Mouse (Mus musculus): ENCODE data around the gene Hs3st4.

The Hs3st4 gene

DNA sequence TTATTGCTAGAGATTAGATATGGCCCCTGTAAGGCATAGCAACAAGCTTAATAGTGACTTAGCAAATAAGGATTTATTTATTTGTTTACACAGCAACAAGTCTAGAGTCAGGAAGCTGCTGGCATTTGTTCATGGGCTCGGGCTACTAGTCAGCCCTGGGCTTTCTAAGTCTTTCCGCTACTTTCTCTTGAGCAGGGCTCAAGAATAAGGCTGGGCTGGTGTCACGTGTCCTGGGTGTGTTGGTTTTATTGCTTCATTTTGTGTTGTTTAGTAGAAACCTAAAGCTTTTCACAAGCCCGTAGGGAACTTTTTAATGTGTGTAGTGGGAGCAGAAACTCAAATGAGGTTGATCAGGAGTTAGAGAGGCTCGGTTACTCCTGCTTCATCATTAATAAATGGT, 153.5 kb downstream of the Hs3st4 start:
- no peak for DNase-seq (ENCODE audit: low read depth, low spot score)

DNA sequence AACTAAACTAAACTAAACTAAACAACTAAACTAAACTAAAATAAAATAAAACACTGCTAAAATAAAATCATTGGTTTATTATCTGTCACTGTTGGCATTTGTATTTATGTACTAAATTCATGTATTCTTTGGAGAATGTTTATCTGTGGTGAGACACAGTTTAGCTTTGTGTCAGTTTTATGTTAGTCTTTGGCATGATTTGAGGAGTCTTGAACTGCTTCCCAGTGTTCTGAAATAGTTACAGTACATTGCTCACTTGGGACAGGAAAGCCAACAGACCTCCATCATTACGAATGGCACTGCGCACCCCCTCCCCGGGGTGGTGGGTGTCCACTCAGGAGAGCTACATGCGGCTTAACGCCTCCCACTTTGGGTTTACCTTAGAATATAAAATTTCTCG, 158.6 kb downstream of the Hs3st4 start:
- no peak for DNase-seq (ENCODE audit: low read depth, low spot score)

DNA sequence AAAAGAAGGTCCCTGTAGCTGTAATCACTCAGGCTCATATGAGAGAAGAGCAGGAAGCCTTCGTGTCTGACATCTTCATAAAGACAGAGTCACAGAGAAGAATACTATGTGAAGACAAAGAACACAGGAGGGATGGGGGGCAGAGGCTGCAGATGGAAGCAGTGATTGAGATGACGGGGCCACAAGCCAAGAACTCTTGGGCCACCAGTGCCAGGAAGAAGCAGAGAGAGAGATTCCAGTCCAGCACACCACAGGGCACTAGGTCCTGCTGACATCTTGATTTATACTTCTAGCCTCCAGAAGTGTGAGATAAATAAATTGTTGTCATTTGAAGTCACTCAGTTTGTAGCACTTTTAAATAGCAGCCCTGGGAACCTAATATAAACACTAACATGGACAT, 168.2 kb downstream of the Hs3st4 start:
- DNase-seq (ENCODE audit: low read depth, low spot score), result no peak

DNA sequence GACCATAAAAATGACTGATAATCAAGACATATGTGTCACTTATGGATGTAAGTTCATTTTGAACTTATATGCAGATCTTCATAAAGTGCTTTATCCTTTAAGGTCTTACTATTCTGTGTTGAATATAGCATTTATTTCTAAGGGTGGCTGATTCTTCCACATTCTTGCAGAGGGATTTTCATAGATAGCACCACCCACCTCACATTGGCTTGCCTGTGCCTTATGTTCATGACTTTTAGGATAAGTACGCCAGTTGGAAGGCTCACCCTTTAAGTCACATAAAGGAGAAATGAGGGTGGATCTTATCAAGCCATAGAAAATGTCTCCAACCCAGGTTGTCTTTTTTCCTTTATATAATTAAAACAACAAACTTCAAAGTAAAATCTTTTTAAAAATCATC, 180.6 kb downstream of the Hs3st4 start:
- no peak for DNase-seq (ENCODE audit: low read depth, low spot score)

DNA sequence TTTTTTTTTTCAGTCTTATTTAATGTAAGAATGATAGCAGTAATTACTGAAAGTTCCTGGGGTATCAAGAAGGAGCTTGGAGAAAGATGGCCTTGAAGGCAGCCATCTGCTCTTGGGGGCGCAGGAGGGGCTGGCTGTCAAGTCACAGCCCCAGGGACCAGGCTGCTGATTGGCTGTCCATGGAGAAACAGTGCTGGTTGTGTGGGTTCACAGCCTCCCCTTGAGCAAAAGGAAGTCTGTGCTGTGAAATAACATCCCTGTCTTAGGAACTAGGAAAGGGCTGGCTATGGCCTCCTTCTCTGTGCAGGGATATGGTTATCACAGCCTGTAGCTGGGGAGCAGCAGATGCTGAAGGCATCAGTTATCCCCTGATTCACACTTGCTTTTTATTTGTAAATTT, 183.6 kb downstream of the Hs3st4 start:
- no peak for DNase-seq (ENCODE audit: low read depth, low spot score)

DNA sequence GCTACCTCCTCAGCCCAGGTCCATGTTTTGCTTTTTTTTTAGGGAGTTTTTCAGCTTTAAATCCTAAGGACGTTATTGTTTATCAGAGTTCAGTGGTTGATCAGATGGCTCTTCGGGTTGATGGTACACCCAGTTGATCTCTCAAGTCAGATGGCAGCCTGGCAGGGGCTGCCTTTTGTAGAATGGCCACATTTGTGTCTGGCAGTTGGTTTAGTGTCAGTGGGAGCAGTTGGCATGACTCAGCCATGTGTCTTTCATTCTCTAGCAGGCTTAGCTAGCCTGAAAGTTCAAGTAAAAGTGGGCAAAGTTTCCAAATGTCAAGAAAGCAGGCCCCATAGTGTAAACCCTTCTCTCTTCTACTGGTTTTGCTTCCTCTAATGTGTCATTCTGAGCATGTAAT, 186.1 kb downstream of the Hs3st4 start:
- DNase-seq (ENCODE audit: low read depth, low spot score), result no peak

DNA sequence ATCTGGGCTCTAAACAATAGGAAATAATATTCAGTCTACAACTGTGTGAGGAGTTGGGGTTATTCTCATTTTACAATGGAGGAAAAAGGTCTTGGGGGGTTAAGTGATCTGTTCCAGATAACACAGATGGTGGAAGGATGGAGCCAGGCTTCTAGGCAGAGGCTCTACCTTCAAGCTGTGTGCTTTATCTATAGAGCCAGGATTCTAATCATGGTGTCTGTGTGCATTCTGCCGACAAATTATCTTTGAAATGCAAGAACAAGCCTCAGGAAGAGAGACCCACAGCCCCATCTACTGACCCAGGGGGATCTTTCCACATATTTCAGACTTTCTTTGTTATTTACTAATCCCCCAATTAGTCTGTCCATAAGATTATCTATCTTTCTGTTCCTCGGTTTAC, 187.3 kb downstream of the Hs3st4 start:
- DNase-seq (ENCODE audit: low read depth, low spot score), result no peak

DNA sequence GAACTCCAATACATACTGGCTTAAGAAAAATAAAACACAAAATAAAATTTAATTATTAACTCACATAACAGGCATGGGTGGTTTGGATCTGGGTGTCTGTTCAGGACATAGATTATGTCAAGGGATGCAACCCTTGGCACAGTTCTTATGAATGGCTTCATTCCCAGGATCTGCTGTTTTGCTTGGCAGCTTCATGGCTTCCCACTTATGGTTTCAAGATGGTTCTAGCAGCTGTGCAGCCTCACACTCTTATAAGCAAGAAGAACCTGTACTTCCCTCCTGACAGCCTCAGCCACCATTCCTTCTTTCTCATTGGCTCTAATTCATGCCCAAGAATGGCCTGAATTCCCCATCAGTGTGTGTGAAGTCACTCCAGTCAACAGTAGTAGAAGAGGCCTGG, 189.3 kb downstream of the Hs3st4 start:
- no peak for DNase-seq (ENCODE audit: low read depth, low spot score)

DNA sequence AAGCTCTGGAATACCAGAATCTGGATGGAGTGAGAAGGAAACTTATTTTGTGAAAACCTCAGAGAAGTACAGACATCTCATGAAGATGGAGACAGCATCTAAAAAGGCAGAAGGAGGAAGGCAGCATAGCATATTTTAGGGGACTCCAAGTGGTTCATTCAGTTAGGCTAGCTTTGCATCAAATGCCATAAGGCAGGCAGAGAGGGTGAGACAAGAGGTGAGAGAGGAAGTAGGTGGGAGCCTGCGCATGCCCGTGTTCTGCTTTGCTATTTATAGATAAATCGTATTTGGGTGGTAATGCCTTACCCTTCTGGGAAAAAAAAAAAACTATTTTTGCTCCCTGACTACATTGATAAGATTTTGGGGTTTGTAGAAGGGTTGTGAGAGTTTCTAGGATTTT, 198.3 kb downstream of the Hs3st4 start:
- no peak for DNase-seq (ENCODE audit: low read depth, low spot score)

DNA sequence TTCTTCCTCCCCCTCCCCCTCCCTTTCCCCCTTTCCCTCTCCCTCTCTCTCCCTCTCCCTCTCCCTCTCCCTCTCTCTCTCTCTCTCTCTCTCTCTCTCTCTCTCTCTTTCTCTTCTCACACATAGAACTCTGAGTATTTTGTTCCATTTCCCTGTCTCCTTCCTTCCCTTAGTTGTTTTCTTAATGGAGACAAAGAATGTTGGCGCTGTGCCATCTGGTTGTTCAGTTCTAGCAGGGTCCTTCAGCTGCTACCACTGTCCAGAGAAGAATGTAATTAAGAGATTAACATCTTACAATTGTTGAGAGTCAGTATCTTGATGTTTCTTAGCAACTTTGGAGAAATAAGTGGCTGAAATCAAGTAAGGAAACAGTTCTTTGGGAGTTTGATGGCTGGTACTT, 202.0 kb downstream of the Hs3st4 start:
- no peak for DNase-seq (ENCODE audit: low read depth, low spot score)

DNA sequence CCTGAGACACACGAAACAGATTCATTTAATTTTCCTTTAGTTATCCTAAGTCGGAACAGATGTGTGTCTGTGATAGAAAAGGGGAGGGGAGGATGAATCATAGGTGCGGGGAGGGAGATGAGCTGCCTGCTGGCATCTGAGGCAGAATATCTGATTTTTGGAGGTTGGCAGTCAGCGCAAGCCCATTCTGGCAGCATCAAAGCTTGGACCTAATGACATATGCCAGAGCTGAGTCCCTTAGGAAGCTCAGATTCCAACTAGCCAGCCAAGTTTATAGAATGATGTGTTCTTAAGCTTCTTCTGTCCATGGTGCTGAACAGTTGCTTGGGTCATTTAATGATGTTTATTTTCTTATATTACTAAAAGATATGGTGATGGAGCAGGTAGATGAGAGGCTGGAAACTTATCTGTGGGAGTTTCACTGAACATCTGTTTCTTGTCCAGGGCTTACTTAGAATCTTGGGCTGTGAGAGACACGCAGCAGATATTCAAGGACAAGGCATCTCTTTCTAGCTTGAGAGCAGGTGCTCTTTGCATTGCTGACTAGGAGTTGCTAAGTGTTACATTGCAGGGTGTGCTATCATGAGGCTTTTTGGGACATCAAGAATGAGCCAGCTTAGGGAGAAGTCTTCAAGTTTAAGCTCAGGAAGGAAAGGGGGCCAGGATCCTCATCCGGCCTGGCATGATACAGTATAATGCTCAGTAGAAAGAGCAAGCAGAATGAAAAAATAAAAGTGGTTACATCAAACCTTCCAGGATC, 216.3 kb downstream of the Hs3st4 start:
- no peak for DNase-seq (ENCODE audit: low read depth, low spot score)

DNA sequence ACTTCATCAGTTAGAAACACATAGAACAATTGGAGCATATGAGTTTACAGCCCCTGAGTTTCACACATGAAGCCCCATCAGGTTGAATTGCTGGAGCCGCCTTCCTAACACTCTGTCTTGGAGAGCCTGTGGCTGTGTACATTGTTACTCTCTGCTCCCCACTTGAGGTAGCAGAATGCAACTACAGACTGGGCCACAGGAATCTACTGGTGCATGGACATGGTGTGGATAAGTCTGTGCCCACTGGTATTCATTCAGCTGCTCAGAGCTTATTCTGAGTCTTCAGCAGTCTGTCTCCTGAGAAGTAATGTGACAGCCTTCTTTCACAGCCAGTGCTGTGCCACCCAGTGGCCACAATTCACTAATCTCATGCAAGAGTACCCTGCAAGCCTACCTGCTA, 234.3 kb downstream of the Hs3st4 start:
- DNase-seq (ENCODE audit: low read depth, low spot score), result no peak

DNA sequence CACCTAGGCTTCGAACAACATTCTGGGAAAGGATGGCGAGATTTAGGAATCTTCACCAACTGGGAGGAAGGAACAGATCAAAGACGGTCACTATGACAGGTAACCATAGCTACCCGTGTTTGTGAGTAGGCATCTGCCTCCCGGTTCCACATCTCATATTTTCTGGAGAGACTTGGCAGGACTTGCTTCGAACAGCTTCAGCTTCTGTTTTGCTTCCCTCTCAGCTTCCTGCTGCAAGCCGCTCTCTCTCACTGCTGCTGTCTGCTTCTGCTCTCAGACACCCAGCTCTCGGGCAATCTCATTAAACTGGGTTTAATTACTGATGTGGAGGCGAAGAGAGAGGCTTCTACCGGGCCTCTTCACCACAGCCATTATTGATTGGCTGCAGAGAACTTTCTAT, 237.9 kb downstream of the Hs3st4 start:
- DNase-seq (ENCODE audit: low read depth, low spot score), result no peak

DNA sequence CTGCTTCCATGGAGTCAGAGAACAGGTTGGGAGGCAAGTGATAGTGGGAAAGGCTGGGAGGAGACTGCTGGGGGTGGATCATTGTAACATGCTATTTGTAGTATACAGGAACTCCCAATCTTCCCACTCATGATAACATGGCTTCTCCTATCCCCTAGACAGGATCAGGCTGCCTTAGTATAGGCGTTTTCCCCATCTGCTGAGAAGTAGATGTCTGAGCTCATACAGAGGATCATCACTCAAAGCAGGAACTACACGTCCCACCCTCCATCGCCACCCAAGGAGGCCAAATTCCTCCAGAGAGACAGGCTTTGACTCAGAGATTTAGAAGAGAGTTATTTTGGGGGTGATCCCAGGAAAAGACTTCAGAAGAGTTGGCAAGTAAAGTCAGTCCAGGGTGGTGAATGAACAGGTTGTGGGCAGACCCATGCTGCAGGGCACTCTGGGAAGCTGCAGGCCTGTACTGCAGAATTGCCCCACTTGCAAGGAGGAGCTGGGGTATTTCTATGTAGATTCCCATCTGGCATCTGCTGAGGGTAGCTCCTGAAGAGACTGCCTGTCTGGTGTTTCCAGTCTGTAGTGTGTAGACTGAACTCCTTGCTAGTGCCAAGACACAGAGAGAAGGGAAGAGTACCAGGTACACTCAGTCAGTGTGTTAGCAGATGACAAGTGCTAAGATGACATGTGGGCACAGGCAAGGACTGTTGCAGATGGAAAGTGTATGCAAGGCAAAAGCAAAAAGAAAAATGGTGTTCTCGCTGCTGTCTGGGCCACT, 255.4 kb downstream of the Hs3st4 start:
- no peak for DNase-seq (ENCODE audit: low read depth, low spot score)

DNA sequence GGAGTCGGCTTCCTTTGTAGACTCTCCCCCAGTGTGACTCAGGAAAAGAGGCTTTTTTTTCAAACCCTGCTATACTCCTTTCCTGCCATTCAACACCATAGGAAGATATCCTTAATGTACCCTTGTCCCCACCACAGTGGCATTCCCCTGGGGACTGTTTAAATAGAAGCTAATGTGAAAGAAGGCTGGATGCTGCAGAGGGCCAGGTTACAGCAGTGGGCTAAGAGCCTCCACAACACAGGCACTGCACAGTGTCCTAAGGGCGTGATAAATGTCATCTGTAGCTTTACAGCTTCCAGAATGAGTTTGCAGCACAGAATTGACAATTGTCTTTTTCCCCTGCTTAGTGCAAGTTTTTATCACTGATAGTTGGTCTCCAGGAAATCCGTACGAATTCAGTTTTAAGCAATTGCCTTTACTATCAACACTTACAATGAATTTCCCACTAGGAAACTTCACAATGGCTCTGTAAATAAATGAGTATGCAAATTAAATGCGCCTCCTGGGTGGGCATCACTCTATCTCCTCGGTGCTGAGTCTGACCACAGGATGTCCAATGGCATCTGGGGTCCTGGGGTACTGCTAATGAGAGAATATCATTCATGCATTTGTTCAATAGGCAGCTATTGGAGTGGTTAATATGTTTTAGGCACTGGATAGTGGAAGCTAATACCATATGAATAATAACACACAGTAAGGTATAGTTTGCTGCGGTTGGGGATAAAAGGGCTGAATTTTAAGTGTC, 257.4 kb downstream of the Hs3st4 start:
- DNase-seq (ENCODE audit: low read depth, low spot score), result no peak

DNA sequence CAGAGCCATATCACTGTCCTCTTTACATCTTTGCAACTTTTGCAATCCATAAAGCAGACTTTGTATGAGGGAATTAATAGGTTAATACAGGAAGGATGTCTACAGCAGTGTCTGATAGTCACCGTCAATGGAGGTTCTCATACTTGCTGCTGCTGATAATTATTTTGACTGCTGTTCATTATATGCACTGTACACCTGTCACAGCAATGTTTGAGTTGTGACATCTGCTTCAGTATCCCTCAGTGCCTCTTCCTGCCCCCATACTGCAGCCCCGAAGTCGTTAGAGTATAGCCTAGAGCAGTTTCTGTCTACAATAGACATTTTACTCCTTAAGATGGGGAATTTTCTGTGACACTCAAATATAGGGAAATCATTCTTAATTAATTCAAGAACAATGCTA, 267.2 kb downstream of the Hs3st4 start:
- no peak for DNase-seq (ENCODE audit: low read depth, low spot score)

DNA sequence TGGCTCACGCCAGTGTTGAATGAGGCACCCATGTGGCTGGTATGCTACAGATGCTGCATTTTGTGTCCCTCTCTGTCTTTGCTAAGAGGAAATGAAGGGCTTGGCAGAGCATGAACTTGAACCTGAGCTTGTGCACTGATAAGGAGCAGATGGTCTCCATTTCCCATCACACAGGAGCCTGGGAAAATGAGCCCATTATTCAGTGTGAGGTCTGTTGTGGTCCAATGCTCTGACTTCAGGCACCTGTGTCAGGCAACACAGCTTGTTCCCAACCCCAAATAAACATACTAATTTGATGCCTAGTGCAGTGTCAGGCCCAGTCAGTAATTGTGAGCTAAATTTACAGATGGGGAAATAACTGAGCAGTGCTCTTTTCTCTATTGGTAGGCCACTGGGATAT, 267.9 kb downstream of the Hs3st4 start:
- no peak for DNase-seq (ENCODE audit: low read depth, low spot score)

DNA sequence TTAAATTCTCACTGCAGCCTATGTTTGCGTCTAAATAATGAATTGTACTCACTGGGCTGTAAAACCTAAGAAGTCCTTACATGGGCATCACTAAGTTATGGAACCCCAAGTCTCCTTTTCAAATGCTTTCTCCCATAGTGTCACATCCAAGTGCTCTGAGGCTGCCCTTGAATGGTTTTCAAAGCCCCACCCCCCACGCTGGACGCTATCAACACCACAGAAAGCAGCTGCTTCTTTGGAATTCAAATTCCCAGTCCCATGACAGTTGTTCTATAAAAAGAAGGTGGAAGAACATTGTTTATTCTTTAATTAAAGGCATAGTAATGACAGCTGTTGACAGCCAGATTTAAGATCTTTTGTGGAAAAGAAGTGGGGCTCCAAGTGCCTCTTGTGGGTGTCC, 275.8 kb downstream of the Hs3st4 start:
- no peak for DNase-seq (ENCODE audit: low read depth, low spot score)

DNA sequence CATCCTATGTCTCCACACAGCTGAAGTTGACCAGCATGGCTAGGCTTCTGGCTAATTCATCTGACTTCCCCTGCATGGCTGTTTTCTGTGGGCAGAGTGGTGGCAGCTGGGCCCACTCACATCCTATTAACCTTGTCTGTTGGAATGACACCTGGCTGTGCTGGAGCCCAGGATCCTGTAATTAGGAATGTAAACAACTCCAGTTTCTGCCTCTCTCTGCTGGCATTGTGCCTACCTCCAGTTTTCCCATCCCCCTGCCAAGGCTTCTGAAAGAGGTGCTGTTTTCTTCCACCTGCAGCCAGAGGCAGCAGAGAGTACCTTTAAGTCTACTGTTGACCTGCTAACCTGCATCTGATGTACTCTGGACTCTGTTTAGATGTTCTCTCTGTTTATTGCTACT, 288.1 kb downstream of the Hs3st4 start:
- DNase-seq (ENCODE audit: low read depth, low spot score), result no peak

DNA sequence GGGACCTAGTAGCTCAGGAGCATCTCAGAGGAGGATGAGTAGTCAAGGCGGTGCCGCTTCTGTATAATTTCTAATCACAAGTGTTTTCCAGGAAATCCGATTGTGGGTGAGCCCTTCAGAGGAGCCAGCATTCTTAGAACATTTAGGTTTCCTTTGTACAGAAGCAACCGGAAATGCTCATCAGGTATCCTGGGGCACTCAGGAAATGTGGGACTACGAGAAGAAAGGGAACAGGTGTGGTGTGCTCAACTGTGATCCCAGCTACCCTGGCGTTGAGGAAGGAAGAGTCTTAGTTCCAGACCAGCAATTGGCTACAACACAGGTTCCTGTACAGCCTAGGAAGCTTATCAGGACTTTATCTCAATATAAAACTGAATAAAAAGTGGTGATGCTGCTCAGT, 307.2 kb downstream of the Hs3st4 start:
- no peak for DNase-seq (ENCODE audit: low read depth, low spot score)

DNA sequence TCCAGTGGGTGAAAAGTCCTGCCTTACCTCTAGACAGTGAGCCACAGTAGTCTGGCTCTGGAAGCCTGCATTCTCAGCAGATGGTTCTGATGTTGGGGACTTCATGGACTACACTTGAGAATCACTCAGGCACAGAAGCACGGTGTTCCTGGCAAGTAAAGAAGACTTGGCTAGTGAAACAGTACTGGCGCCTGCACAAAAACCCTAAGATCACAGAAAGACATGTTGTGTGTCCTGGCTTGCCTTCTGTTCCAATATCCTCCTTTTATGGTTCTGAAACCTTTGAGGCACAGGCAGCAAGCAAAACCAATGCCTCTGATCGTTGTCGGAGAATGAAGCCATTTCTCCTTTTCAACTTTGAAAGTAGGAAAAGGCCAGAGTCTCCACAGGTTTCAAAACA, 336.8 kb downstream of the Hs3st4 start:
- DNase-seq (ENCODE audit: low read depth, low spot score), result peak; percentile 12

DNA sequence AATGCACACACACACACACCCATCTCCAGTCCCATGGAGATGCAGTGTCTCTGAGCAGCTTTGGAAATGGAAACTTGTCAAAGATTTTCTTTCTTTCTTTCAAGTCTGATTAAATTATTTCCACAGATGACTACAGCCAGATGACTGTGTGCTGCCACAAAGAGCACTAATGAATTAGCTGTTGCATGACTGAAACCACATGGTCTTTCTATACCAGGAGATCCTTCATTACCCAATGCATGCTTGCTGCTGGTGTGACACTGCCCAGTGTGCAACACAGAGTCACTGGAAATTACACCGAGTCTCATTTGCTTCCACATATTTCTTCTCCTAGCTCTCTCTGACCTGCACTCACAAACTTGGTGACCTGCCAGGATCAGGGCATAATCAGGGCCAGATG, 353.0 kb downstream of the Hs3st4 start:
- DNase-seq (ENCODE audit: low read depth, low spot score), result no peak

DNA sequence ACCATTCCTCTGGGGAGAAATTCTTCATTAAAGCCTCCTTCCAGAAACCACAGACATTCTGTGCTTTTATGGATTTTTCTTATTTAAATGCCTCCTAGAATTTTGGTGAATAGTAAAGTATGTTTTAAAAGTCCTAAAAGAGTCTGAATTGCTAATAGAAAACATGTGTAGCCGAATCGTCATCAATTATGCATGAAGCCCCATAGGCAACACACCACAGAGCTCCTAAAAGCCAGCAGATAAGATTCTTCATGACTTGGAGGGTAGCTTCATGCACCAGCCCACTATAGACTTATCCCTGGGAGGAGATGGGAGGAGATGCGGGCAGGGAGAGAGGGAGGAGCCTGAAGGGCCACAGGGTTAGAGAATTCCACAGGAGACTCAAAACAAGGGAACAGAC, 358.8 kb downstream of the Hs3st4 start:
- DNase-seq (ENCODE audit: low read depth, low spot score), result no peak
